Mouse (Mus musculus) lung, postnatal 0 days (tissue): ENCODE measurements around the gene Msi2. TPM values are rescaled to one million over a fixed set of nuclear protein-coding genes. Genes with fewer than 3 reads are reported as not detected.
A peak's percentile ranks its signal among the peaks of the same experiment; 100 is the strongest.

Experiments used
- ATAC-seq: fragments of 200-750 bp; cut with Nextera tagmentation; 2 replicates; pipeline ENCODE4 v1.8.0; 2017; ENCODE audit warnings: moderate library complexity
- DNase-seq: peaks from one replicate; pipeline ENCODE4 v3.0.0-alpha.2; 2016; ENCODE audit warnings: low spot score
- H3K27ac ChIP-seq: fragments of 300-500 bp; sonication (generic); 2 replicates; pipeline ENCODE4 v1.5.1; 2014; ENCODE audit warnings: antibody characterized with exemption, mild to moderate bottlenecking, low read length, mixed read lengths
- H3K27me3 ChIP-seq: fragments of 300-500 bp; sonication (generic); replicated peaks from 2 replicates; pipeline ENCODE4 v1.6.1; 2014; ENCODE audit warnings: low read length, mixed read lengths; ENCODE audit not compliant: insufficient read depth
- H3K36me3 ChIP-seq: fragments of 300-500 bp; sonication (generic); 2 replicates; pipeline ENCODE4 v1.6.1; 2014; ENCODE audit warnings: low read length, mixed read lengths; ENCODE audit not compliant: insufficient read depth
- H3K4me1 ChIP-seq: fragments of 300-500 bp; sonication (generic); 2 replicates; pipeline ENCODE4 v1.6.1; 2014; ENCODE audit warnings: antibody characterized with exemption, low read depth, low read length, mixed read lengths; ENCODE audit not compliant: insufficient read depth
- H3K4me2 ChIP-seq: fragments of 300-500 bp; sonication (generic); replicated peaks from 2 replicates; pipeline ENCODE4 v1.6.1; 2014; ENCODE audit warnings: low read depth, mild to moderate bottlenecking, low read length, moderate library complexity, mixed read lengths
- H3K4me3 ChIP-seq: fragments of 300-500 bp; sonication (generic); 2 replicates; pipeline ENCODE4 v1.5.1; 2014; ENCODE audit warnings: low read depth, low read length
- H3K9ac ChIP-seq: fragments of 300-500 bp; sonication (generic); replicated peaks from 2 replicates; pipeline ENCODE4 v1.6.1; 2014; ENCODE audit warnings: low read depth, mild to moderate bottlenecking
- H3K9me3 ChIP-seq: fragments of 300-500 bp; sonication (generic); 2 replicates; pipeline ENCODE4 v1.6.1; 2016; ENCODE audit warnings: low read length, mixed read lengths
- CTCF ChIP-seq: IDR thresholded peaks from 2 replicates; pipeline ENCODE4 v1.5.1; 2016; ENCODE audit warnings: antibody characterized with exemption, mild to moderate bottlenecking
- EP300 ChIP-seq: IDR thresholded peaks from 2 replicates; pipeline ENCODE4 v1.6.1; 2016; ENCODE audit warnings: antibody characterized with exemption, mild to moderate bottlenecking, control low read depth
- WGBS: fragments of 180-500 bp; shearing (Covaris S2); extraction: QIAGEN DNeasy Blood & Tissue Kit; methylation state at CpG from one replicate; pipeline ENCODE4 v1.1.7; 2014; 5-methylcytosine and 5-hydroxymethylcytosine counted together
- polyA plus RNA-seq: library from polyadenylated mRNA; unstranded; fragments of >200 nt; fragmentation: Nextera tagmentation; extraction: Ambion mirVana; gene quantifications from 2 replicates; pipeline ENCODE4 v1.2.1, GENCODE M21; 2015

The Msi2 gene
- polyA plus RNA-seq, 1 experiment from 2014 or later = 12.6 TPM

- no peaks in the 10 kb centered on the region for H3K27me3 ChIP-seq
- H3K36me3 ChIP-seq = no peaks in the 10 kb centered on the region
- ATAC-seq (no peak), DNase-seq (no peak)
- no peak overlapping the region for H3K4me3 ChIP-seq
- TF ChIP-seq EP300 (no peak), CTCF (no peak)
- no peak overlapping the region for H3K27ac ChIP-seq
- no peak overlapping the region for H3K9ac ChIP-seq
- no peak overlapping the region for H3K4me2 ChIP-seq
- H3K9me3 ChIP-seq = no peaks in the 10 kb centered on the region
- peaks cover 35% of the 10 kb centered on the region for H3K4me1 ChIP-seq
These were observed 193.9 kb downstream of the Msi2 start for GRCm38 (mm10) chr11:88524437-88524789.

GRCm38 (mm10) chr11:88523921-88524320 is 194.4 kb downstream of the Msi2 start:
- Histone ChIP-seq H3K4me1 (peaks cover 35% of the 10 kb centered on the region), H3K9ac (no peak overlapping the region), H3K27ac (no peak overlapping the region), H3K4me2 (no peak overlapping the region), H3K27me3 (no peaks in the 10 kb centered on the region), H3K9me3 (no peaks in the 10 kb centered on the region), H3K36me3 (no peaks in the 10 kb centered on the region), H3K4me3 (no peak overlapping the region)
- WGBS = 36% methylated on average over 4 of the region's 4 CpGs
- ATAC-seq (no peak), DNase-seq (peak; percentile 43)
- TF ChIP-seq EP300 = peak; percentile 23; the same call in 1 of the 2 replicates
- TF ChIP-seq CTCF = no peak

GRCm38 (mm10) chr11:88523511-88523910 is 194.8 kb downstream of the Msi2 start:
- no peak for TF ChIP-seq EP300
- no peak for TF ChIP-seq CTCF
- no peak overlapping the region for H3K27ac ChIP-seq
- no peaks in the 10 kb centered on the region for H3K27me3 ChIP-seq
- ATAC-seq (no peak), DNase-seq (no peak)
- H3K36me3 ChIP-seq = no peaks in the 10 kb centered on the region
- no peak overlapping the region for H3K4me2 ChIP-seq
- WGBS = 72% methylated on average over 6 of the region's 6 CpGs
- no peaks in the 10 kb centered on the region for H3K9me3 ChIP-seq
- H3K9ac ChIP-seq = no peak overlapping the region
- H3K4me1 ChIP-seq = peaks cover 33% of the 10 kb centered on the region
- no peak overlapping the region for H3K4me3 ChIP-seq

GRCm38 (mm10) chr11:88522114-88522513 is 196.2 kb downstream of the Msi2 start:
- TF ChIP-seq CTCF (no peak), EP300 (no peak)
- Histone ChIP-seq H3K36me3 (no peaks in the 10 kb centered on the region), H3K9ac (no peak overlapping the region), H3K4me2 (no peak overlapping the region), H3K4me1 (peaks cover 22% of the 10 kb centered on the region), H3K27me3 (no peaks in the 10 kb centered on the region), H3K4me3 (no peak overlapping the region), H3K9me3 (no peaks in the 10 kb centered on the region), H3K27ac (no peak overlapping the region)
- WGBS = 65% methylated on average over 5 of the region's 5 CpGs
- ATAC-seq = no peak
- no peak for DNase-seq

- Histone ChIP-seq H3K27ac (no peak overlapping the region), H3K4me3 (no peak overlapping the region), H3K4me2 (no peak overlapping the region), H3K27me3 (no peaks in the 10 kb centered on the region), H3K9me3 (no peaks in the 10 kb centered on the region), H3K4me1 (peaks cover 14% of the 10 kb centered on the region), H3K36me3 (no peaks in the 10 kb centered on the region), H3K9ac (no peak overlapping the region)
- 74% methylated on average over 19 of the region's 19 CpGs for WGBS
- DNase-seq (peak; percentile 53), ATAC-seq (no peak)
- TF ChIP-seq EP300 (no peak), CTCF (no peak)
These were observed 197.2 kb downstream of the Msi2 start for GRCm38 (mm10) chr11:88520951-88521730.

- DNase-seq (no peak), ATAC-seq (no peak)
- H3K4me1 ChIP-seq = peaks cover 8% of the 10 kb centered on the region; the same call in 1 of the 2 replicates
- no peak overlapping the region for H3K4me3 ChIP-seq
- no peaks in the 10 kb centered on the region for H3K9me3 ChIP-seq
- no peaks in the 10 kb centered on the region for H3K27me3 ChIP-seq
- H3K9ac ChIP-seq = no peak overlapping the region
- 98% methylated on average over 3 of the region's 3 CpGs for WGBS
- H3K27ac ChIP-seq = no peak overlapping the region
- no peak overlapping the region for H3K4me2 ChIP-seq
- H3K36me3 ChIP-seq = no peaks in the 10 kb centered on the region
- TF ChIP-seq CTCF = no peak
- no peak for TF ChIP-seq EP300
These were observed 200.0 kb downstream of the Msi2 start for GRCm38 (mm10) chr11:88518361-88518760.
